Mouse (Mus musculus) bone marrow macrophage, adult 2 months (primary cell): ENCODE results near the gene Kif5c. TPM values are rescaled to one million over a fixed set of nuclear protein-coding genes. Genes with fewer than 3 reads are reported as not detected.

Experiments used
- H3K27ac ChIP-seq: 2 replicates; pipeline ENCODE4 v1.5.1; 2012; ENCODE audit warnings: low read depth, low read length; ENCODE audit not compliant: insufficient read depth
- H3K4me1 ChIP-seq: 2 replicates; pipeline ENCODE4 v1.6.1; 2012; ENCODE audit warnings: low read length; ENCODE audit not compliant: control insufficient read depth, insufficient read depth
- H3K4me3 ChIP-seq: 2 replicates; pipeline ENCODE4 v1.5.1; 2012; ENCODE audit warnings: mild to moderate bottlenecking, low read length, moderate library complexity; ENCODE audit not compliant: insufficient read depth
- CTCF ChIP-seq: IDR thresholded peaks from 2 replicates; pipeline ENCODE4 v1.5.1; 2012; ENCODE audit warnings: low read depth, mild to moderate bottlenecking, low read length, moderate library complexity
- POLR2A ChIP-seq: IDR thresholded peaks from 2 replicates; pipeline ENCODE4 v1.6.1; 2012; ENCODE audit warnings: mild to moderate bottlenecking, low read depth, low read length, borderline replicate concordance
- polyA plus RNA-seq: library from polyadenylated mRNA; stranded (reverse); fragments of >200 nt; gene quantifications from 2 replicates; pipeline ENCODE4 v1.2.4, GENCODE M21; 2012; ENCODE audit not compliant: missing spikeins, insufficient read depth, insufficient read length

The Kif5c gene
- polyA plus RNA-seq, 1 experiment: 7.3 TPM

GRCm38 (mm10) chr2:49648806-49649205 is 29.7 kb downstream of the Kif5c start:
- TF ChIP-seq CTCF (no peak), POLR2A (no peak)
- Histone ChIP-seq H3K27ac (no peak overlapping the region), H3K4me3 (no peak overlapping the region), H3K4me1 (no peaks in the 10 kb centered on the region)

GRCm38 (mm10) chr2:49649211-49649610 is 30.1 kb downstream of the Kif5c start:
- no peaks in the 10 kb centered on the region for H3K4me1 ChIP-seq

GRCm38 (mm10) chr2:49651737-49652136 is 32.6 kb downstream of the Kif5c start:
- no peak overlapping the region for H3K4me3 ChIP-seq
- no peak overlapping the region for H3K27ac ChIP-seq
- H3K4me1 ChIP-seq: no peaks in the 10 kb centered on the region
- TF ChIP-seq POLR2A (no peak), CTCF (no peak)

More at GRCm38 (mm10) chr2:49649211-49649610, 30.1 kb downstream of the Kif5c start:
- Histone ChIP-seq H3K27ac (no peak overlapping the region), H3K4me3 (no peak overlapping the region)
- TF ChIP-seq POLR2A: no peak
- TF ChIP-seq CTCF: no peak

GRCm38 (mm10) chr2:49654606-49655005 is 35.5 kb downstream of the Kif5c start:
- Histone ChIP-seq H3K27ac (no peak overlapping the region), H3K4me1 (no peaks in the 10 kb centered on the region), H3K4me3 (no peak overlapping the region)
- TF ChIP-seq CTCF (no peak), POLR2A (no peak)

- no peak for TF ChIP-seq POLR2A
- no peak for TF ChIP-seq CTCF
Measured at GRCm38 (mm10) chr2:49655195-49655873, 36.2 kb downstream of the Kif5c start.

GRCm38 (mm10) chr2:49655874-49656195 is 36.7 kb downstream of the Kif5c start:
- Histone ChIP-seq H3K27ac (no peak overlapping the region), H3K4me1 (no peaks in the 10 kb centered on the region), H3K4me3 (no peak overlapping the region)
- TF ChIP-seq POLR2A (no peak), CTCF (no peak)

More at GRCm38 (mm10) chr2:49655195-49655873, 36.2 kb downstream of the Kif5c start:
- Histone ChIP-seq H3K4me1 (no peaks in the 10 kb centered on the region), H3K27ac (no peak overlapping the region), H3K4me3 (no peak overlapping the region)

GRCm38 (mm10) chr2:49656988-49657387 is 37.9 kb downstream of the Kif5c start:
- no peaks in the 10 kb centered on the region for H3K4me1 ChIP-seq
- TF ChIP-seq POLR2A: no peak
- TF ChIP-seq CTCF: no peak
- no peak overlapping the region for H3K4me3 ChIP-seq
- no peak overlapping the region for H3K27ac ChIP-seq

- H3K4me1 ChIP-seq: no peaks in the 10 kb centered on the region
- H3K4me3 ChIP-seq: no peak overlapping the region
- H3K27ac ChIP-seq: no peak overlapping the region
- TF ChIP-seq CTCF: no peak
- TF ChIP-seq POLR2A: no peak
Measured at GRCm38 (mm10) chr2:49657666-49658065, 38.6 kb downstream of the Kif5c start.

- TF ChIP-seq CTCF (no peak), POLR2A (no peak)
- H3K4me3 ChIP-seq: no peak overlapping the region
- H3K27ac ChIP-seq: no peak overlapping the region
- H3K4me1 ChIP-seq: no peaks in the 10 kb centered on the region
Measured at GRCm38 (mm10) chr2:49658988-49659387, 39.9 kb downstream of the Kif5c start.

GRCm38 (mm10) chr2:49659964-49660363 is 40.9 kb downstream of the Kif5c start:
- TF ChIP-seq POLR2A (no peak), CTCF (no peak)
- H3K27ac ChIP-seq: no peak overlapping the region
- no peaks in the 10 kb centered on the region for H3K4me1 ChIP-seq
- no peak overlapping the region for H3K4me3 ChIP-seq
